Mouse (Mus musculus): ENCODE measurements at regions not wholly inside any gene's neighbourhood (a gene's known extent, or its start where the extent isn't known, plus 50 kb on each side); places are given as distances from the start of the nearest gene placed in this dataset.

DNA sequence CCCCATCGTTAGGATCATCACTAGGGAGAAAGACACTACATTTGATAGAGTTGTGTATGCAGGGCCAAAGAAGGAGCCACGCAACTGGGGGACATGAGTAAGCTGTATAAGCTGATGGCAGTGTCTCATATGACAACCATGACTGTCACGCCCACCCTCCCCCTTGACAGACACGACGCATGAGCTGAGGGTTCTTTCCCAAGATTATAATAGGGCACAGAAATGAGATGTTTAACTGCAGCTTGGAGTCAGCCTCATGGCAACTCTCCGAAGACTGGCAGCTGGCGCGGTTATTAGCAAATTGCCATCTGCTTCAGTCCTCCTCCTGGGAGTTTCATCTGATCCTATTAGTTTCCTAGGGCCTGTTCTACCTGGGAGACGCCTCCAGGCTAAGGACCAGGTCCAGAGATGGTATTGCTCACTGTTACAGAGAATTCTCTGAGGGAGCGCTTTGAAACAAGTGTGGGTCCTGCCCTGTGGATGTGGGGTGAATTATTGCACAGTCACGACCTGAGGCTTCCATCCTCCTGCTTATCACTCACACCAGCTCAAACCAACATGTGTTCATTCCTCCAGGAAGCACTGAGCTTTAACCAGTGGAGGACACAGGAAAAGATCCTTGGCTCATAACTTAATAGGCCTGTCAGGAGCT, 235.6 kb upstream of the Id2 start:
- DNase-seq (ENCODE audit: low spot score) = peak; percentile 18

DNA sequence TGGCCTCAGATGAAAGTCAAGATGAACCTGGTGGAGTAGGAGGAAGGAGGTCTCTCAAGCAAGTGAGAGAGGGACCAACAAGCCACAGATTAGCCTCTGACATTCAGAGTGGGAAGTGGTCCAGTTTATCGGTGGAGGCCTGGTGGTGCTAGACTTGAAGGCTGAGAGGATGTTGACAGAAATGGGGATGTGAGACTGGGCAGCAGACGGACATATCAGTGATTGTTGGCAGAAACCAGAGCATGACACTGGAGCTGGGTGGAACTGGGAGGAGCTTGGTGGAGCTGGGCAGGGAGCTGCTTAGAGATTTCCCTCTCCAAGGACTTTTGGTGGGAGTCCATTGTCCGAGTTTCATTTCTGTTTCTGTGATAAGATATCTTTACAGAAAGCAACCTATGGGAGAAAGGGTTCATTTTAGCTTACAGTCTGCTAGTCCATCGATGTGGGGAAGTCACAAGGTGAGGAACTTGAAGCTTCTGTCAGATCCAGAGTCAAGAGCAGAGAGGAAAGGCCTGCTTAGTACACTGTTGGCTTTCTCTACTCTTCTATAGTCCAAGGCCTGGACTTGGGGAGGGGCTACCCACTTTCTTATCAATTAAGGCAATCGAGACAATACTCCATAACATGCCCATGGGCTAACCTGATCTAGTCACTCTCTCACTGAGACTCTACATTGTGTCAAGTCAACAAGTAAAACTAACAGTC, 233.2 kb upstream of the Id2 start:
- peak; percentile 43 for DNase-seq (ENCODE audit: low spot score)

DNA sequence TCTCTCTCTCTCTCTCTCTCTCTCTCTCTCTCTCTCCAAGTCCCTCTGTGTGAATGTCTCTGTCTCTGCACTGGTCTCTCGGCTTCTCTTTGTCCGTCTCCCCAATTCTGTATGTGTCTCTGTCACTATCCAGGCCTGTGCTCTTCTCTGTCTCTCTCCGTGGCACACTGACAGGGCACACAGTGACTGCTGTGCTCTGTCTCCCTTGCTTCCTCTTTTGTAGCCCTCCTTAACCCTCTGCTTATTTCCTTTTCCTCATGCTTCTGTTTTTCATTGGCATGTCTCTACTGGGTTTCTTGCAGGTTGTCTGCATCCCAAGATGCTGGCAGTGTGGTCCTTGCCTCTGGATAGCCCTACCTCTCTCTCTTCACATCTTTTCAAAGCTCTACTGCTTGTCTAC, 229.0 kb upstream of the Id2 start:
- no peak for DNase-seq (ENCODE audit: low spot score)

DNA sequence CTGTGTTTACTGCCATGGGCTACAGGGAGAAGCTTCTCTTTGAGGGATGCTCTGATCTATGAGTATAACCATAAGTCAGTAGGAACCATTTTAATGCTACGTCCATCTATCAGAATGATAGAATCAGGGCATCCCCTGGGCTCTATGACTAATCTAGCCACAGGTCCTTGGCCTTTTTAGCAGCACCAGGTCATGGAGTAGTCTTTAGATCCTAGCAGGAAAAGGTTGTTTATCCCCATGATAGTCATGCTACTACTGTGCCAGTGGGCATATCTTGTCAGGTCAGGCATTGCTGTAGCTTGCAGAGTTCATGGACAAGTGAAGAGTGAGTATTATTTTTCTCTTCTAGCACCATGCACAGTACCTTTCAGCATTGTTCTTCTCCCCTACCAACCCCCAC, 226.2 kb upstream of the Id2 start:
- DNase-seq (ENCODE audit: low spot score) = no peak

DNA sequence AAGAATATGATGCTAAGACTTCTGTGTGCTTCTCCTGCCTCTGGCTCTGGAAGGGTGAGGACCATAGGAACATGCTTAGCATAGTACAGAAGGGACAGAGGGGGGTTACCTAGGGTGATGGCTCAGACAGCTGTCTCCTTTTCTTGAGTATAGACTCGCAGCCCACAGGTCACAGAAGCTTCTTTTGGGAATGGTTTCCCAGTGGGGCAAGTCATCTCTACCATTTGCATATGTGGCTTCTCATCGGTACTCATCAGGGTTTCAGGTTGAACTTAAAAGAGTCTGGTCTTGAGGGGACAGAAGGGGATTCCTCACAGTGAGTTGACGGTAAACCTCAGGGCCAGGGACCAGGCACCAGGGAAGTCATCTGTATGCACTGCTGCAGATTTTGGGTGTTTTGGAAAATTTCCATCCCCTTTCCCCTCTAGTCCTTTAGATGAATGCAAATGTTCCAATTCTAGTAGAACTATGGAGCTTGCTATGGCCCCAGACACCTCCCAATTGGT, 223.4 kb upstream of the Id2 start:
- no peak for DNase-seq (ENCODE audit: low spot score)

DNA sequence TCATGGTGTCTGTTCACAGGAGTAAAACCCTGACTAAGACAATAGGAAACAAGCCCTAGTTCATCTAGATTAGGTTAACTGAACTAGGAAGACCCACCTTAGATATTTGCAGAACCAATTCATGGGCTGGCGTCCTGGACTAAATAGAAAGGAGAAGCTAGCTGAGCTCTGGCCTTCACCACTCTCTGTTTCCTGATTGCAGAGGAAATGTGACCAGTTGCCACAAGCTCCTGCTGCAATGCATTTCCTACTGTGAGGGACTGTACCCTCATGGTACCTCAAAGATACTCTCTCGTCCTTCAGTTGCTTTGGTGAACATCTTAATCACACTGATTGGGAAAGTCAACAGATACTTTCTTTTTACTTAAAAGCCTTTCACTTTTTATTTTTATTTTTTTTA, 222.9 kb upstream of the Id2 start:
- DNase-seq (ENCODE audit: low spot score) = no peak

DNA sequence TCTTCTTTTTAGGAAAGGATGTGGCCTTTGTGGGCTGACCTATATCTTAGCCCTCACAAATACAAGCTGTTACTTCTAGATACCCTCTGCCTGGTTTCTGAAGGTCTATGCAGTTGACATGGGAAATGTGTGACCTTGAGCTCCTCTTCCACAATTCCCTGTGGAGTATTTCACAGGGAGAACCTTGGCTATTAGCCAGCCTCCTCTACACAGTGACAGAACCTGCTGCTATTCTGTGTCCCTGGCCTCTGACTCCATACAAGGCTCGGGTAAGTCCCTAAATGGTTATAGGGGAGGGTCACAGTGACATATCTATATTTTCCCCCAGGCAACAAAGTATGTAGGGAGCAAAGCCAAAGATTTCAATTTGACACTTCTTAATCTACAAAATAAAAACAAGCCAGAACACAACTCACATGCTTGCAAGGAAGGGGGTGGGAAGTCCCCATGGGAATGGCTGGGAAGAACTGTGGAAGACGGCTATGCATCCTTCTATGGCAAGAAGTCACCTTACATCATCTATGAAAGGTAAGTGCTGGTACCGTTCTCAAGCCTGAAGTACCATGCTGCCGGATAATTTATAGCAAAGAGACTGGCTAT, 221.2 kb upstream of the Id2 start:
- no peak for DNase-seq (ENCODE audit: low spot score)

DNA sequence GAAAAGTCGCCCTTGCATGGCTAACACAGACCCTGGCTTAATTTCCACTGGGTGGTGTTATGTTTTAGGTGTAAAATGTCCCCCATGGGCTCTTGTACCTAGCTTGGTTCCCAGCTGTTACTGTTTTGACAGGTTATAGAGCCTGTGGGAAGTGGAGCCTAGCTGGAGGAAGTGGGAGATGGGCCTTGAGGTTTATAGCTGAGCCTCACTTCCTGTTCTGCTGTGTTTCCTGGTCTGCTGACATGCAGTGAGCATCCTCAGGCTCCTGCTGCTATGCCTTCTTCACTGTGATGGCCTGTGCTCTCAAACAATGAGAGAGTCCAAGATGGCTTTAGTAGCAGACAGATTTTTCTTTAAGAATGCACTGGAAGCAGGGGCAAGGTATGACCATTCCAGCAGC, 219.0 kb upstream of the Id2 start:
- DNase-seq (ENCODE audit: low spot score) = no peak

DNA sequence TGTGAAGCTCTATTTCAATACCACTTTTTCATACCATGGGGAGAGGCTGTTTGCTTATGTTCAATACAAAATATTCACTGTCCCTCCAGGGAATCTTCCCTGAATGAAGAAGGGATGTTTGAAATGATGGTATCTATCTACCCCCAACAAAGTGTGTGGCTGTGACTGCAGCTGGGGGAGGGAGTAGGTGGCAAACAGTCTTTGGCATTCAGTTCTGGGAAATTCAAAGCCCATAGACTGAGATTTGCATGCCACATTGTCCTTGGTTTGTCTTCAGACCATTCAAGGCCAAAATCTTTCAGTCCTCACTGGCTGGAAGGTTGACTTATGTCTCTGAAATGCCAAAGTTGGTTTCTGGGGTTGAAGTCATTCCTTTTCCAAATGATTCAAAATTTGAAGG, 216.3 kb upstream of the Id2 start:
- DNase-seq (ENCODE audit: low spot score) = no peak

DNA sequence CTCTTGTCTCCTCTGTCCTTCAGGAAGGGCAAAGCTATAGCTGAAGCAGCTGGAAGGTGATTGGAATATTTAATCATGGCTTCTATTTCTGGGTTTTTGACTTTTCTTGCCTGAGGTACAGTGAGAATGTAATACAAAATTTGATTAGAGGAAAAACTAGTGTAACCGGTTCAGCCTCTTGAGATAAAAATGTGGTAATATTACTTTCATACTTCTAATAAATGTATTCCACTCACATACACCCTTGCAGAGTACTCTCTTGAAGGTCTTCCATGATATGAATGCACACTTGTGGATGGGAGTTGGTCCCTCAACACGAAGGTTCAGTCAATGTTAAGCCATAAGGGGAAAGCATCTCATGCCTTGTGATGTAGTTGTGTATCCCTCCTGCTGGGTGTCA, 215.4 kb upstream of the Id2 start:
- no peak for DNase-seq (ENCODE audit: low spot score)

DNA sequence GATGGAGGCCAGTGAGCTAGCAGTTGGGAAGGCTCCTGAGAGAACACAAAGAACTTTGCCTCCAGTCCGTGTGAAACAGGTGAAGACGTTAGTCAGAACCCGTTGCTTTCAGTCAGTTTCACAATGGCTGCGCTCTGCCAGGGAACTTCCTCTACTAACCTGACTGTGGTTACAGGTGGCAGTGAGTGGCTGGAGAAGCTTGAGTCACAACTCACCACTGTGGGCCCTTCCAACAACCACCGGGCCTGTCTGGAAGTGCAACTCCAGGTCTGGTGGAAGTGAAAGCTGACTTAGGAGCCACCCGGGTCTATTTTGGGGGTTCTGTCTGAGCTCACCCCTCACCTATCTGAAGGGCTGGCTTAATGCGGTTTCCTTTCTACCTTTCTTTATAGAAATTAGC, 214.8 kb upstream of the Id2 start:
- DNase-seq (ENCODE audit: low spot score) = no peak

DNA sequence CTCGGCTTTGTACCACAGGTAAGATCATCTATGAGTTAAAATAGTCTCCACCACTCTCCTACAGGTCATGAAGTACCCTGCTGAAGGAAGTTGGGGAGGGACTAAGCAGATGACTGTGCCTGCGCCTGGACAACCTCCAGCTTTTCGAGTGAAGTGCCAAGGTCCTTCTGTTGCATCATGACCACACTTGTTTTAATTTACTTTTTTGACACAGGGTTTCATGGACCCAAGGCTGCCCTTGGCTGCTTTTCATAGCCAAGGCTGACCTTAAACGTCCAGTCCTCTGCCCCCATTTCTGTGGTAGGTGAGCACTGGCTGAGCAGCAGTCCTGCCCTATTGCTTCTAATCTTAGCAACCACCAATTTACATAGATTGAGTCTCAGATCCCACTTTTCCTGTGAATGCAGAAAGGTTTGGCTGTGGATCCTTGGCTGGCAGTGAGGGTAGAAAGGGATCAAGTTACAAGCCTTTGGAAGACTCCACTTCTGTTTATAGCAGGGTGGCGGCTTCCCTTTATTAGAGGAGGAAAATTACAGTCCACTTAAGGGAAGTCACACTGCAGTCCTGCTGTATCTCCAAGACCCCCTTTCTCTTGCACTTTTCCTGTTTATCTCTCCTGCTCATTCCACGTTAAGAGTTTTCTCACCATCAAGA, 213.5 kb upstream of the Id2 start:
- no peak for DNase-seq (ENCODE audit: low spot score)

DNA sequence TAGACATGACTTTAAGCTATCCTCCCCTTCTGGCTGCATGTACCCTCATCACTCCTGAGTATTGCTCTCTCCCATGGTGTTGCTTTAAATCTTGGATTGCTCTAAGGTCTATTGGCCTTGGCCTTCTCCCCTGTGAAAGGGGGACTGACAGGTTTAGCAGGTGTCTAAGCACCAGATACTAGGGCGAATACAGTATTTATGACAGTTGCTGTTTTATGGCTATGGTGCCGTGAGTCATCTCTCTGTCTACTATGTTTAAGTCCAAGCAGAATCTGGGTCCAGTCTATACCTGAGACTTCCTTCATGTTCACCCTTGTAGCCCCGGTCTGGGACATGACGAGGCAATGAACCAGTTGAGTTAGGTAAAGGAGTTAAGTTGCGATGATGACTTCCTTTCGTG, 212.3 kb upstream of the Id2 start:
- DNase-seq (ENCODE audit: low spot score) = no peak

DNA sequence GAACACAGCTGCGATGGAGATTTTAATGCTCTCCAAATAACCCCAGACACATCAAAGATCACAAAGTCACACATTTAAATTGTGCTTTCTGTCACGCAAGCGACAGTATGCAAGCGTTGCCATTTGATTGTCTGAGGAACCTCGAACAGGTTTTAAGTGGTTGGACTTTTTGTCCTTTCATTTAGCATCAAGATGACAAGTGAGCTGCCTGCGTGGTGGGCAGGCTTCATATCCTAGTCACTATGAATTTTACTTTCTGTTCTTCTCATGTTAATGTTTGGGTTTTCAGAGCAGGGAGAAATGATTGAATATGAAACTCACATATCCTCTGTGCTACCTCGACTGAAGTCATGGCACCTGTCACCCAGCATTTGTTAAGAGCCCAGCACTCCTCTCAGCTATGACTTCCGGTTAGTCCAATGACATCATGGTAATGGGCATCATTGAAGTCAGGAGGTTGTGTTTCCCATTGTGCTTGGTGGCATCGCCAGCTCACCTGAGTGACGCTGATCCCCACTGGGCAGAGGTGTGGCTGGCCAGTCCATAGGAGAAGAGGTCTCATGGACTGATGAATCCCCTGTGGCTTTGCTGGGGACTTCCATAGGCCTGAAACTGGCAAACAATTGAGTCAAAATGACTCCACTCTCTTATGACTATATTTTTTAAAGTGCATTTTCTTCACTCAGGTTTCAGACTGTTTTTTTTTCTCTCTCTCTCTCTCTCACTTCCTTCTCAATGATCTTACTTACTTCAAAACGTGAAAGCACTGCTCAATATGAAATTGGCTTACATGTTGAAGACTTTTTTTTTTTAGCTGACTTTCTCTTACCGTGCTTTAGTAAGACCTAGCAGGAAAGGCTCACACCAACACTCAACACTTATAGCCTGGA, 209.1 kb upstream of the Id2 start:
- no peak for DNase-seq (ENCODE audit: low spot score)

DNA sequence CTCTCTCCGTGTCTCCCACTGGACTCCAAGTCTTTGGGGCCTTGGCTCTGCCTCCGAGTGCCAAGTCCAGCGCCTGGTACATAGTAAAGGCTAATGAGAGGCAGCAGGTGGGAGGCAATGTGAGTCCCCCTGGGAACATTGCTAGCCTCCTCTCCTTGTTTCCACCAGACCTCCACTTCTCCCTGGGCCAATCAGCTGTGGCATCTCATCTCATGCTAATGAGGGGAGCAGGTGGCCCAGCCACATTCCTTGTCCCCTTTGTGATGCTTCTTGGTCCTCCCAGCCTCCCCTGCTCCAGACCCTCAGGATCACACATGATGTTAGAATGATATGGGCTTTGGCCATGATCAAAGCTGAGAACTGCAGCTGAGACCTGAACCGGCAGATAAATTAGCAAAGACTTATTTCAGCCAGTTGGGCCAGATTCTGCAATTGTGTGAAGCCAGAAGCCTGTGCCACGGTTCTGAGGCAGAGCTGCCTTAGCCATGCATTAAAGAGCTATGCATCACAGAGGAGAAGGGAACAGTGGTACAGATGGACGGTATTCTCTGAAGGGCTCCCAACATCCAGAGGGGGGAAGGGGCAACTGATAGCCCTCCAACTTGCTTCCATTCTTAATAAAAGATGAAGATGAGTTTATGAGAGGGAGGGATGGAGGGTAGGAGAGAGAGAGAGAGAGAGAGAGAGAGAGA, 208.0 kb upstream of the Id2 start:
- no peak for DNase-seq (ENCODE audit: low spot score)

DNA sequence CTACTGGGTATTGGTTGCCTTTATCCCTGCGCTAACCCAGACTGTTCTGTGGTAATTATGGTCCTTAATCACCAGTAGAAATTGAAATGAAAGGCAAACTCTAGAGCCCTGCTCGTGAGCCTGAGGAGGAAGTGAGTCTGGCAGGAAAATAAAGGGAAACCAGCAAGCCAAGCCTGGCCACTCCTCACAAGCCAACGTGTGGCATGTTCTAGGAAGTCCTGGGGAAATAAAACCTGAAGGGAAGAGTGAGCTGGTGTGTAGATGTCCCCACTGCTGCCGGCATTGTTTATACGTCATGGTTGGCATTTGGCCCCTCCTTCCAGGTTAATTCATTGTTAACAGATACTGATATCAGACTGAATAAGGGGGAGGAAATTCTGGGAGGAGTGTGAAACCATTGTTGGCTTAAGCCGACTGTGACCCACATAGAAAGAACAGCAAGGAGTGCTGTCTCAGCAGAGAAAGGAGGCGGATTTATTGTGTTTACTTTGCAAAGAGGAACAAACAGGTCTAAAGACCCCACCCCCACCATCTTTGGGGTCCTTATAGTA, 206.6 kb upstream of the Id2 start:
- no peak for DNase-seq (ENCODE audit: low spot score)

DNA sequence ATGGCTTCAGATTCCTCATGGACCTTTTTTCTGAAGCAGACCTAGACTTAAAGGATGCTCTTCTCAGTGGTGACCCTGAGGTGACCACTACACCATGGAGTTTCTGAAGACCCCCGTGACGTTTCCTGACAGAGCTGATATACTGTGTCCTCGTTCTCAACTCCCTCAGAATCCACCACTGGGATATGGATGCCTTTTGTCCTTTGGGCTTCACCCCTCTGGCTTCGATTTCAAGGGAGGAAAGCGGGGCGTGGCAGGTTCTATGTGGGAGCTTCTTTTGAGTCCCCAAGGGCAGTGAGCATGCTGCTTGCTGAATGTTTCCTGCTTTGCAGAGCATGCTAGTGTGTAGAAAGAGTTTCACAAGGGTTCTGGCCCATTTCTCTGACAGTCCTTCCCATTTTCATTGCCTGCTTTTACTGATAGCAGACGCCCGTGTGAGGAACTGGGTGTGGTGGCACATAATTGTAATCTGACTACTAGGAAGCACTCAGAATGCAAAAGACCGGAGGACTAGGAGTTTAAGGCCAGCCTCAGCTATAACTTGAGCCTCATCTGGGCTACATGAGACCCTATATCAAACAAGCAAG, 204.0 kb upstream of the Id2 start:
- peak; percentile 9 for DNase-seq (ENCODE audit: low spot score)

DNA sequence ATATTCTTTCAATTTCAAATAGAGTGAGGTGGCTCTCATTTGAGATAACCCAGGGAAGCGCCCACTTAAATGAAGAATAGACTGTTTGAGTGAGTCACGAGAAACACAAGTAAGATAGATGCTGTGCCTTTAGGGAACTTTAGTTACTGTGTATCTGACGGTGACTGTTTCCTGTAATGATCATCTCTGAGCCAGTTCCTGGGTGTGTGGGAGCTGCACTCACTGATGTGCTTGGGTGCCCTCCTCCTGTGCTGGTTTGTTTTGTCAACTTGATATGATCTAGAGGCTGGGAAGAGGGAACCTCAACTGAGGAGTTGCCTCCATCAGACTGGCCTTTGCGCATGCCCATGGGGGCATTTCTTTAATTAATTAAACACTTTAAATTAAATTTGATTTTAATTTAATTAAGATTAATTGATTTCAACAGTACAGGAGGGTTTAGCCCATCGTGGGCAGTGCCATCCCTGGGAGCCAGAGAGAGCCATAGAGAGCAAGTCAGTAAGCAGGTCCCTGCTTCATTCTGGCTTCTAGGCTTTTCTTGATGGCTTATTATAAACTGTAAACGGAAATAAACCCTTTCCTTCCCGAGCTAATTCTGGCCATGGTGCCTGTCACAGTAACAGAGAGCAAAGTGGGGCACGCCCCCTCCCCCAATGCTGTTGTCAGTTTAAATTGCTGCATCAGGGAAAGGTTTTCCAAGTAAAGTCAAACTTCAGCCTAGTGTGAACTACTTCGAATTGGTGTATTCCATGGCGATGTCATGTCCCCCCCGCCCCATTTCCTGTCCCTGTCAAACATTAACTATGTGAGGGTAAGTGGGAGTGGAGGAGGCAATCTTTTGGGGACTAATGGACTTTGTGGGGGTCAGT, 202.9 kb upstream of the Id2 start:
- DNase-seq (ENCODE audit: low spot score) = no peak

DNA sequence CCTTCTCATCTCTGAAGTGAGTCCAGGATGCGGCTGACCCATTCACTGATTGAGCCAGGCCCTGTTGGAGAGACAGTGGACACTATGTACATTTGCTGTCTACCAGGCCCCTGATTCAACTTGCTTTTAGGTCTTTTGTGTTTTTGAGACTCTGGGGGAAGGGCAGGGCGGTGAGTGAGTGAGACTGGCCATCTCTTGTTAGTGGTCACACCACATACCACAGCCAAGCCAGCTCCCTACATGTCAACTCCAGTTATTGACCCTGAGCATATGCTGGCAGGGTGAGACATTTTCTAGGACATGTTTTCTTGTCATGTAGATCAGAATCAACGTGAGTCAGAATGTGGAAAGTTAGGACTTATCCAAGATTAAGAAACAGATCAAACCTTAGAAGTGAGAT, 201.8 kb upstream of the Id2 start:
- DNase-seq (ENCODE audit: low spot score) = no peak

DNA sequence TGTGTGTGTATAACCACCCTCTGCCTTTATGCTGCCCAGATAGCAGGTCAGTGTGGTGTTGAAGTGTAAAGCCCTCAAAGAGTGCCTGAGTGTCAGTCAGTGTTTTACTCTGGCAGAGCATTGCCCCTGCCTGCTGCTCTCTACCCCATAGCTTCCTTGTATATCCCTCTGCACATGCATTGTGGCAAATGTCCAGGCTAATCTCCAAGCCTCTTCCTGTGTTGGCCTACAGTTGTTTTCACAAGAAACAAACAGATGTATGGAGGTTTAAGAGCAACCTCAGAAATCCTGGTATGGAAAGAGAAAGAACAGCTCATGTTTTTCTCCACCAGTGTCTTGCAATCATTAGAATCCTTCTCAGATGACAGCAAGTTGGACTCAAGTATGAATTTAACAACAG, 201.0 kb upstream of the Id2 start:
- DNase-seq (ENCODE audit: low spot score) = no peak
